Mouse (Mus musculus): ENCODE measurements around the gene Hist1h4b. TPM values are rescaled to one million over a fixed set of nuclear protein-coding genes. Genes with fewer than 3 reads are reported as not detected.

Gene Hist1h4b
- polyA plus RNA-seq, 1 experiment from 2014 or later, result 4.4 TPM

- no peak for ATAC-seq (replicated peaks; ENCODE audit: low FRiP score, low read depth)
- H3K9ac ChIP-seq (ENCODE audit: low read depth, low read length), result no peak overlapping the region
- H3K4me3 ChIP-seq (replicated peaks; ENCODE audit: low read depth, low read length), result no peak overlapping the region
- no peaks in the 10 kb centered on the region for H3K9me3 ChIP-seq (replicated peaks; ENCODE audit: low read length)
- no peaks in the 10 kb centered on the region for H3K27me3 ChIP-seq (ENCODE audit: insufficient read depth, low read length)
- no peaks in the 10 kb centered on the region for H3K36me3 ChIP-seq (ENCODE audit: insufficient read depth, low read length)
- DNase-seq (ENCODE audit: low spot score), result no peak
- H3K4me1 ChIP-seq (replicated peaks; ENCODE audit: insufficient read depth, low read length), result no peaks in the 10 kb centered on the region
- WGBS, result 54% methylated on average over 4 of the region's 4 CpGs
- H3K27ac ChIP-seq, result no peak overlapping the region
- H3K4me2 ChIP-seq (ENCODE audit: low read length), result no peak overlapping the region
- TF ChIP-seq CTCF (IDR thresholded peaks at IDR 0.05; ENCODE audit: low read depth), result no peak
Measured at GRCm38 (mm10) chr13:23753314-23754078, 3.3 kb upstream of the Hist1h4b start.

- H3K27me3 ChIP-seq (ENCODE audit: insufficient read depth, low read length), result no peaks in the 10 kb centered on the region
- no peaks in the 10 kb centered on the region for H3K9me3 ChIP-seq (replicated peaks; ENCODE audit: low read length)
- H3K9ac ChIP-seq (ENCODE audit: low read depth, low read length), result no peak overlapping the region
- no peak overlapping the region for H3K4me3 ChIP-seq (replicated peaks; ENCODE audit: low read depth, low read length)
- ATAC-seq (replicated peaks; ENCODE audit: low FRiP score, low read depth) (no peak), DNase-seq (ENCODE audit: low spot score) (no peak)
- H3K4me2 ChIP-seq (ENCODE audit: low read length), result no peak overlapping the region
- TF ChIP-seq CTCF (IDR thresholded peaks at IDR 0.05; ENCODE audit: low read depth), result no peak
- no peak overlapping the region for H3K27ac ChIP-seq
- H3K36me3 ChIP-seq (ENCODE audit: insufficient read depth, low read length), result no peaks in the 10 kb centered on the region
- H3K4me1 ChIP-seq (replicated peaks; ENCODE audit: insufficient read depth, low read length), result peaks cover 2% of the 10 kb centered on the region; the same call in 1 of the 2 replicates
Measured at GRCm38 (mm10) chr13:23755000-23755399, 1.8 kb upstream of the Hist1h4b start.

DNA sequence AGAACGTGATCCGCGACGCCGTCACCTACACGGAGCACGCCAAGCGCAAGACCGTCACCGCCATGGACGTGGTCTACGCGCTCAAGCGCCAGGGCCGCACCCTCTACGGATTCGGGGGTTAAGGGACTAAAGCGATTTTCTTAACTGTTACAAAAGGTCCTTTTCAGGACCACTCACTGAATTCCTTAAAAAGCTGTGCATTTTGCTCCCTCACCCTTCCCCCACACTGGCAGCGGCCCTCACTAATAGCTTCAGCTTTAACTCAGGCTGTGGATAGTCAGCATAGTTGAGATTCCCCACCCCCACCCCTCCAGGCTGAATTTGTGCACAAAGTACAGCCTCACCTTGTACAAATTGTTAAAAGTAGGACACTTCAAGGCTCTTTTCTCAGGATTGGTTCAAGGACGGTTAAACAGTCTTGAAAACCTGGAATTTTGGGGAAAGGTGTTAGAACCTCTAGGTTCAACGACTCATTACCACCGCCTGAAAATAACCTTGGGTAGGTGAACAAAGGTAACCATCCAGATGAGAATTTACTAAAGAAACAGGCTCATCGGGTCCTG, 479 bp downstream of the Hist1h4b start:
- peak; percentile 15 for ATAC-seq (replicated peaks; ENCODE audit: low FRiP score, low read depth)
- 2% methylated on average over 15 of the region's 23 CpGs for WGBS
- peak; percentile 62 for DNase-seq (ENCODE audit: low spot score)
- Histone ChIP-seq H3K4me2 (ENCODE audit: low read length) (peak overlapping the region; percentile 57), H3K36me3 (ENCODE audit: insufficient read depth, low read length) (no peaks in the 10 kb centered on the region), H3K27me3 (ENCODE audit: insufficient read depth, low read length) (no peaks in the 10 kb centered on the region), H3K9me3 (replicated peaks; ENCODE audit: low read length) (no peaks in the 10 kb centered on the region), H3K4me1 (replicated peaks; ENCODE audit: insufficient read depth, low read length) (peaks cover 7% of the 10 kb centered on the region; the same call in 1 of the 2 replicates), H3K27ac (peak overlapping the region; percentile 93), H3K9ac (ENCODE audit: low read depth, low read length) (peak overlapping the region; percentile 55), H3K4me3 (replicated peaks; ENCODE audit: low read depth, low read length) (peak overlapping the region; percentile 36)
- no peak for TF ChIP-seq CTCF (IDR thresholded peaks at IDR 0.05; ENCODE audit: low read depth)

DNA sequence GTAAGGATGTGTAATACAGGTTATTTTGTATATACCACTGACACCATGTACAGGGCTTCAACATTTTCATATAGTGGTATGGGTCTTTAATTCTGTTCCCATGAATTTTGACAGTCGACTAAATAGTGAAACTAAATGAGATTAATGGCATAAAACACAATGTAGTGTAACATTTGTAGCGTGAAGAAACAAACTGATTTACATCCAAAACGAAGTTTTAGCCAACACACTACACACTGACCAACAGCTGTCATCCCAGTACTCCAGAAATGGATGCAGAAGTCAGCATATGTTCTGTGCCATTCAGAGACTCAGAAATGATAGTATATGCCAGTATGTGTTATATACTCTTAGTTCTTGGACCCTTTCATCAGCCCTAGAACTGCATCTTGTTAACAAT, 1.1 kb downstream of the Hist1h4b start:
- no peak for ATAC-seq (replicated peaks; ENCODE audit: low FRiP score, low read depth)
- no peak overlapping the region for H3K9ac ChIP-seq (ENCODE audit: low read depth, low read length)
- H3K9me3 ChIP-seq (replicated peaks; ENCODE audit: low read length), result no peaks in the 10 kb centered on the region
- H3K4me1 ChIP-seq (replicated peaks; ENCODE audit: insufficient read depth, low read length), result peaks cover 7% of the 10 kb centered on the region; the same call in 1 of the 2 replicates
- no peak overlapping the region for H3K4me3 ChIP-seq (replicated peaks; ENCODE audit: low read depth, low read length)
- no peak for DNase-seq (ENCODE audit: low spot score)
- H3K4me2 ChIP-seq (ENCODE audit: low read length), result no peak overlapping the region; the same call in 1 of the 2 replicates
- no peaks in the 10 kb centered on the region for H3K36me3 ChIP-seq (ENCODE audit: insufficient read depth, low read length)
- H3K27ac ChIP-seq, result no peak overlapping the region
- WGBS, result 42% methylated on average over 3 of the region's 3 CpGs
- TF ChIP-seq CTCF (IDR thresholded peaks at IDR 0.05; ENCODE audit: low read depth), result no peak
- H3K27me3 ChIP-seq (ENCODE audit: insufficient read depth, low read length), result no peaks in the 10 kb centered on the region

DNA sequence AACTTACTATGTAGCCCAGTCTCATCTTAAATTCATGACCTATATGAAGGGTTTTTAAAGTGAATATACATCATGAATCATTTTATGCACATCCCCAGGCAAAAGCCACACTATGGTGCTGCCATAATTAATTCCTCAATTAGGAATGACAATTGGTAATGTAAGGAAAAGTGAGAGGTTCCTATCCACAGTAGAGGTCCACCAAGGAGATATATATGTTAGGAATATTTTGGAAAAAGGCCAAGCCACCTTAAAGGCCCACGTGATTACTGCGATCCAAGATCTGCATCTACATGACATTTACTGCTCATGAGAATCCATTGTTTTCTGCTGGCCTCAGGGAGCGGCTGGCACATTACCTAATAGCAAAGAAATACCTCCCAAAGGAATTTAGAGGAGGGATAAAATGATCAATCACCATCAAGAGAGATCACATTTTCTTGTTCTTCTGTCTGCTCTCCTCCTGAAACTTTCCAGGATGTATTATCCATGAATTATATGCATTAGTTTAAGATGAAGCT, 2.5 kb downstream of the Hist1h4b start:
- ATAC-seq (replicated peaks; ENCODE audit: low FRiP score, low read depth) (no peak), DNase-seq (ENCODE audit: low spot score) (no peak)
- Histone ChIP-seq H3K9me3 (replicated peaks; ENCODE audit: low read length) (no peaks in the 10 kb centered on the region), H3K27ac (no peak overlapping the region), H3K4me2 (ENCODE audit: low read length) (no peak overlapping the region), H3K36me3 (ENCODE audit: insufficient read depth, low read length) (no peaks in the 10 kb centered on the region), H3K9ac (ENCODE audit: low read depth, low read length) (no peak overlapping the region), H3K4me1 (replicated peaks; ENCODE audit: insufficient read depth, low read length) (peaks cover 15% of the 10 kb centered on the region), H3K27me3 (ENCODE audit: insufficient read depth, low read length) (no peaks in the 10 kb centered on the region), H3K4me3 (replicated peaks; ENCODE audit: low read depth, low read length) (no peak overlapping the region)
- WGBS, result 65% methylated on average over 3 of the region's 3 CpGs
- no peak for TF ChIP-seq CTCF (IDR thresholded peaks at IDR 0.05; ENCODE audit: low read depth)

DNA sequence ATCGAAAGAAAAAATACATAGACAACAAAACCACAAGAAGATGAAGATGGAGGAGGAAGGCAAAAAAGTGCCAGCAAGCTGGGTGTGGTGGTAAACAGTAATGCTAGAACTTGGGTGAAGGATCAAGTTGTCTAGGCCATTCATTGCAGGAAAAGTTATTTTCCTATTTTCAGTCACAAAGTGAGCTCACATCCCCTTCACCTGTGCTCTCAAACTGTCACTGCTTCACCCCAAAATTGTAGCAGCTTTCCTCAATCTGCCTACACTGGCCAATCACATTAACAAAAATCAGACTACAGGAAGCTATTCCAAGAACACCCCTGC, 3.1 kb downstream of the Hist1h4b start:
- no peaks in the 10 kb centered on the region for H3K27me3 ChIP-seq (ENCODE audit: insufficient read depth, low read length)
- ATAC-seq (replicated peaks; ENCODE audit: low FRiP score, low read depth) (no peak), DNase-seq (ENCODE audit: low spot score) (no peak)
- no peak for TF ChIP-seq CTCF (IDR thresholded peaks at IDR 0.05; ENCODE audit: low read depth)
- peak overlapping the region; percentile 76 for H3K4me2 ChIP-seq (ENCODE audit: low read length)
- peak overlapping the region; percentile 42; the same call in 1 of the 2 replicates for H3K4me3 ChIP-seq (replicated peaks; ENCODE audit: low read depth, low read length)
- no peaks in the 10 kb centered on the region for H3K36me3 ChIP-seq (ENCODE audit: insufficient read depth, low read length)
- H3K27ac ChIP-seq, result peak overlapping the region; percentile 89; the same call in 1 of the 2 replicates
- peaks cover 17% of the 10 kb centered on the region for H3K4me1 ChIP-seq (replicated peaks; ENCODE audit: insufficient read depth, low read length)
- 65% methylated on average over 1 of the region's 1 CpGs for WGBS
- H3K9ac ChIP-seq (ENCODE audit: low read depth, low read length), result 0 out of 2 replicates have a peak overlapping the region, but pooled peaks have one; percentile 59
- no peaks in the 10 kb centered on the region for H3K9me3 ChIP-seq (replicated peaks; ENCODE audit: low read length)

All from kidney, postnatal 0 days (tissue).